Mouse (Mus musculus): ENCODE data around the gene Akt3.

Gene Akt3

GRCm38 (mm10) chr1:177081957-177082645 lies 175.9 kb downstream of the Akt3 start:
- ChIA-PET CTCF (no interaction called here), POLR2A (no interaction called here)

- POLR2A ChIA-PET = no interaction called here
Observed at GRCm38 (mm10) chr1:177069161-177069560, 188.8 kb downstream of the Akt3 start.

GRCm38 (mm10) chr1:177067123-177067646 lies 190.8 kb downstream of the Akt3 start:
- ChIA-PET POLR2A (interaction anchor here in 1 of 4 experiments (1.4 kb wide), 1 partner anchor 10 kb away, joined by 3 read pairs; no protein-coding TSS in a partner anchor), CTCF (no interaction called here)

More at GRCm38 (mm10) chr1:177069161-177069560, 188.8 kb downstream of the Akt3 start:
- CTCF ChIA-PET = interaction anchor here in 1 of 4 experiments (0.6 kb wide), 1 partner anchor 858 kb away, joined by 3 read pairs; no protein-coding TSS in a partner anchor

- ChIA-PET CTCF (no interaction called here), POLR2A (no interaction called here)
Observed at GRCm38 (mm10) chr1:177065732-177066131, 192.3 kb downstream of the Akt3 start.

- POLR2A ChIA-PET = interaction anchor here in 2 of 4 experiments (0.5 to 0.7 kb wide), 2 partner anchors 23 to 1435 kb away, joined by 3 to 4 read pairs; no protein-coding TSS in a partner anchor
- CTCF ChIA-PET = no interaction called here
Observed at GRCm38 (mm10) chr1:177061761-177062160, 196.2 kb downstream of the Akt3 start.

GRCm38 (mm10) chr1:177054891-177055290 lies 203.1 kb downstream of the Akt3 start:
- ChIA-PET CTCF (no interaction called here), POLR2A (no interaction called here)

- ChIA-PET POLR2A (interaction anchor here in 1 of 4 experiments (0.7 kb wide), 1 partner anchor 125 kb away, joined by 3 read pairs; no protein-coding TSS in a partner anchor), CTCF (no interaction called here)
Observed at GRCm38 (mm10) chr1:177051366-177051963, 206.5 kb downstream of the Akt3 start.

- ChIA-PET CTCF (no interaction called here), POLR2A (no interaction called here)
Observed at GRCm38 (mm10) chr1:177048773-177049172, 209.2 kb downstream of the Akt3 start.

GRCm38 (mm10) chr1:177046963-177047362 lies 211.0 kb downstream of the Akt3 start:
- POLR2A ChIA-PET = no interaction called here
- CTCF ChIA-PET = no interaction called here

- POLR2A ChIA-PET = interaction anchor here in 1 of 4 experiments (0.6 kb wide), 1 partner anchor 75 kb away, joined by 3 read pairs; no protein-coding TSS in a partner anchor
- CTCF ChIA-PET = no interaction called here
Observed at GRCm38 (mm10) chr1:177045885-177046284, 212.1 kb downstream of the Akt3 start.

- ChIA-PET POLR2A (no interaction called here), CTCF (no interaction called here)
Observed at GRCm38 (mm10) chr1:177040058-177040457, 217.9 kb downstream of the Akt3 start.

GRCm38 (mm10) chr1:177039093-177039674 lies 218.8 kb downstream of the Akt3 start:
- ChIA-PET CTCF (no interaction called here), POLR2A (interaction anchor here in 2 of 4 experiments (0.7 to 0.8 kb wide), 2 partner anchors 9 to 123 kb away, joined by 3 read pairs; no protein-coding TSS in a partner anchor)

GRCm38 (mm10) chr1:177038383-177038782 lies 219.6 kb downstream of the Akt3 start:
- ChIA-PET CTCF (no interaction called here), POLR2A (interaction anchor here in 1 of 4 experiments (0.8 kb wide), 1 partner anchor 9 kb away, joined by 3 read pairs; no protein-coding TSS in a partner anchor)

GRCm38 (mm10) chr1:177035460-177035859 lies 222.5 kb downstream of the Akt3 start:
- ChIA-PET CTCF (no interaction called here), POLR2A (no interaction called here)

GRCm38 (mm10) chr1:177032233-177032632 lies 225.8 kb downstream of the Akt3 start:
- CTCF ChIA-PET = no interaction called here
- POLR2A ChIA-PET = no interaction called here

GRCm38 (mm10) chr1:177031196-177031595 lies 226.8 kb downstream of the Akt3 start:
- ChIA-PET POLR2A (no interaction called here), CTCF (no interaction called here)

- ChIA-PET CTCF (no interaction called here), POLR2A (no interaction called here)
Observed at GRCm38 (mm10) chr1:177030669-177031068, 227.3 kb downstream of the Akt3 start.

- ChIA-PET POLR2A (interaction anchor here in 1 of 4 experiments (1.1 kb wide), 1 partner anchor 8 kb away, joined by 3 read pairs; no protein-coding TSS in a partner anchor), CTCF (no interaction called here)
Observed at GRCm38 (mm10) chr1:177029032-177029431, 229.0 kb downstream of the Akt3 start.

- ChIA-PET POLR2A (interaction anchor here in 2 of 4 experiments (0.6 to 2.4 kb wide), 2 partner anchors 18 to 74 kb away, joined by 4 to 6 read pairs; no protein-coding TSS in a partner anchor), CTCF (no interaction called here)
Observed at GRCm38 (mm10) chr1:177027706-177028105, 230.3 kb downstream of the Akt3 start.

- ChIA-PET POLR2A (interaction anchor here in 1 of 4 experiments (1.5 kb wide), 1 partner anchor 9 kb away, joined by 5 read pairs; no protein-coding TSS in a partner anchor), CTCF (interaction anchor here in 2 of 4 experiments (0.6 to 1.2 kb wide), 2 partner anchors 9 to 140 kb away, joined by 3 to 5 read pairs; no protein-coding TSS in a partner anchor)
Observed at GRCm38 (mm10) chr1:177022751-177023150, 235.3 kb downstream of the Akt3 start.
